Mouse (Mus musculus) lung, adult 2 months (tissue): ENCODE measurements around the gene Zfp422. TPM values are rescaled to one million over a fixed set of nuclear protein-coding genes. Genes with fewer than 3 reads are reported as not detected.
"Not testable (repeated sequence)": the region's sequence is repeated elsewhere in the genome, so short reads cannot be mapped to it uniquely, and the experiment has no call there.

Experiments
- DNase-seq: peaks from one replicate; pipeline ENCODE4 v3.0.0; 2022
- H3K4me1 ChIP-seq: fragments of 200-500 bp; 2 replicates; pipeline ENCODE4 v1.6.1; 2011; ENCODE audit warnings: low read length; ENCODE audit not compliant: control insufficient read depth, insufficient read depth
- H3K4me3 ChIP-seq: fragments of 200-500 bp; replicated peaks from 2 replicates; pipeline ENCODE3; 2011; ENCODE audit warnings: low read depth, mild to moderate bottlenecking, control low read depth, low read length; ENCODE audit errors: extremely low read depth
- CTCF ChIP-seq: fragments of 200-500 bp; IDR thresholded peaks from 2 replicates; pipeline ENCODE4 v1.5.1; 2011; ENCODE audit warnings: mild to moderate bottlenecking, low read length, control low read depth; ENCODE audit not compliant: insufficient read depth
- POLR2A ChIP-seq: fragments of 200-500 bp; IDR thresholded peaks from 2 replicates; pipeline ENCODE4 v1.6.1; 2011; ENCODE audit warnings: low read depth, mild to moderate bottlenecking, control low read depth, low read length, borderline replicate concordance; ENCODE audit errors: extremely low read depth
- WGBS: fragments of 180-500 bp; shearing (Covaris S2); methylation state at CpG from one replicate; pipeline ENCODE4 v1.1.7; 2018; 5-methylcytosine and 5-hydroxymethylcytosine counted together
- polyA plus RNA-seq: library from polyadenylated mRNA; depleted of rRNA; stranded (reverse); fragments of >200 nt; gene quantifications from 2 replicates; pipeline ENCODE4 v1.2.3, GENCODE M21; 2012; rRNA removed

Zfp422 gene
- polyA plus RNA-seq, 1 experiment, result 16.2 TPM

- Histone ChIP-seq H3K4me3 (no peak overlapping the region), H3K4me1 (no peaks in the 10 kb centered on the region)
- DNase-seq, result no peak
- 83% methylated on average over 2 of the region's 2 CpGs for WGBS
- no peak for TF ChIP-seq POLR2A
- no peak for TF ChIP-seq CTCF
Measured at GRCm38 (mm10) chr6:116615719-116616118, 13.1 kb downstream of the Zfp422 start.

- H3K4me3 ChIP-seq, result no peak overlapping the region
- no peak for TF ChIP-seq POLR2A
- DNase-seq, result no peak
- no peaks in the 10 kb centered on the region for H3K4me1 ChIP-seq
- 36% methylated on average over 4 of the region's 4 CpGs for WGBS
Measured at GRCm38 (mm10) chr6:116607230-116607629, 21.6 kb downstream of the Zfp422 start.

- H3K4me3 ChIP-seq, H3K4me1 ChIP-seq, DNase-seq: not testable (repeated sequence)
Measured at GRCm38 (mm10) chr6:116600969-116601368, 27.8 kb downstream of the Zfp422 start.

GRCm38 (mm10) chr6:116584095-116584494, 44.7 kb downstream of the Zfp422 start, which contains the start of gene Olfr215:
Olfr215 (minus strand) TSS chr6:116584195.
- Histone ChIP-seq H3K4me1 (no peaks in the 10 kb centered on the region), H3K4me3 (no peak within 1 kb of the TSS)
- TF ChIP-seq POLR2A (no peak), CTCF (no peak)
- no peak for DNase-seq
- WGBS, result 59% methylated on average over 4 of the region's 4 CpGs

Other genes with a start within 250 kb of the Zfp422 start
- 8.6 and 9.1 TPM in 2 replicates for gene Alox5, start 167.8 kb downstream of the Zfp422 start, polyA plus RNA-seq
- gene Olfr211, start 139.9 kb downstream of the Zfp422 start, polyA plus RNA-seq, result not detected in 2 replicates
- gene Olfr212, start 122.5 kb downstream of the Zfp422 start, polyA plus RNA-seq, result not detected in 2 replicates
- gene Olfr213, start 90.5 kb downstream of the Zfp422 start, polyA plus RNA-seq, result not detected in 2 replicates
- gene Gm5580, start 77.9 kb downstream of the Zfp422 start, polyA plus RNA-seq, result not detected in 2 replicates
- not detected in 2 replicates for gene Olfr214, start 74.8 kb downstream of the Zfp422 start, polyA plus RNA-seq
- not detected in 2 replicates for gene Olfr215, start 44.8 kb downstream of the Zfp422 start, polyA plus RNA-seq
- gene Depp1, start 21.6 kb upstream of the Zfp422 start, polyA plus RNA-seq, result 59.8 and 70.1 TPM in 2 replicates
- 18.1 and 20.6 TPM in 2 replicates for gene Rassf4, start 45.0 kb upstream of the Zfp422 start, polyA plus RNA-seq
- gene Tmem72, start 87.9 kb upstream of the Zfp422 start, polyA plus RNA-seq, result 0.04 TPM in 1 of 2 replicates, not detected in the other